Mouse (Mus musculus): ENCODE data around the gene Ten1.

DNA sequence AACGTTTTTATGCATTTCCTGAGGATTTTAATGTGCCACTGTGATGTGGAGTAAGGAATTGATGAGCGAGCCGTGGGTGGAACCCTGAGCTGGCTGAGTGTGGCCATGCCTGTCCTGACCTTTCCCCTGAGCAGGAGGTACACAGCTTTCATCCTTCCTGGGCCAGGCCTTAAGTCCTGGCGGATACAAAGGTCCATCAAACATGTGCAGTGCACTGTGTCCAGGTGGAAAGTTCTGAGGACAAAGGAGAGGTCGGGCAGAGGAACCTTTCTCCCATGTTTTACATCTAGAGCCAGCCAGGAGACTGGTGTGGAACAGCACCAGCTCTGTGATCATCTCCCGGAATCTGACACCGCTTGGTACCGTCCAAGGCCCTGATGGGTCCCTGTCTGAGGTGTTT is 10.6 kb downstream of the Ten1 start:
- TF ChIP-seq CTCF (IDR thresholded peaks at IDR 0.05; ENCODE audit: extremely low read depth, insufficient read length, insufficient replicate concordance, low read depth, low read length) (no peak), POLR2A (IDR thresholded peaks at IDR 0.05; ENCODE audit: low read depth, low read length) (no peak; the same call in 1 of the 2 replicates)

Measured in small intestine, adult 2 months (tissue).